Mouse (Mus musculus): ENCODE measurements at regions not wholly inside any gene's neighbourhood (a gene's known extent, or its start where the extent isn't known, plus 50 kb on each side); places are given as distances from the start of the nearest gene placed in this dataset.

- no peak for ATAC-seq (ENCODE audit: poor library complexity, severe bottlenecking)
Measured at GRCm38 (mm10) chr9:51379589-51379988, 50.9 kb upstream of the 1810046K07Rik start.

GRCm38 (mm10) chr9:51393921-51394320, 65.2 kb upstream of the 1810046K07Rik start:
- ATAC-seq (ENCODE audit: poor library complexity, severe bottlenecking): no peak

GRCm38 (mm10) chr9:51394372-51394771, 65.7 kb upstream of the 1810046K07Rik start:
- no peak for ATAC-seq (ENCODE audit: poor library complexity, severe bottlenecking)

GRCm38 (mm10) chr9:51396801-51397200, 68.1 kb upstream of the 1810046K07Rik start:
- no peak for ATAC-seq (ENCODE audit: poor library complexity, severe bottlenecking)

GRCm38 (mm10) chr9:51397589-51398220, 69.0 kb upstream of the 1810046K07Rik start:
- ATAC-seq (ENCODE audit: poor library complexity, severe bottlenecking): no peak

- no peak for ATAC-seq (ENCODE audit: poor library complexity, severe bottlenecking)
Measured at GRCm38 (mm10) chr9:51398886-51399285, 70.2 kb upstream of the 1810046K07Rik start.

GRCm38 (mm10) chr9:51399356-51399755, 70.6 kb upstream of the 1810046K07Rik start:
- ATAC-seq (ENCODE audit: poor library complexity, severe bottlenecking): no peak

GRCm38 (mm10) chr9:51401779-51402178, 73.1 kb upstream of the 1810046K07Rik start:
- ATAC-seq (ENCODE audit: poor library complexity, severe bottlenecking): peak; percentile 49

- ATAC-seq (ENCODE audit: poor library complexity, severe bottlenecking): no peak
Measured at GRCm38 (mm10) chr9:51407978-51408377, 79.3 kb upstream of the 1810046K07Rik start.

GRCm38 (mm10) chr9:51418923-51419482, 90.3 kb upstream of the 1810046K07Rik start:
- no peak for ATAC-seq (ENCODE audit: poor library complexity, severe bottlenecking)

GRCm38 (mm10) chr9:51422553-51422952, 93.8 kb upstream of the 1810046K07Rik start:
- ATAC-seq (ENCODE audit: poor library complexity, severe bottlenecking): no peak

- ATAC-seq (ENCODE audit: poor library complexity, severe bottlenecking): no peak
Measured at GRCm38 (mm10) chr9:51423341-51423740, 94.6 kb upstream of the 1810046K07Rik start.

GRCm38 (mm10) chr9:51430426-51430825, 101.7 kb upstream of the 1810046K07Rik start:
- no peak for ATAC-seq (ENCODE audit: poor library complexity, severe bottlenecking)

GRCm38 (mm10) chr9:51437130-51437529, 108.4 kb upstream of the 1810046K07Rik start:
- no peak for ATAC-seq (ENCODE audit: poor library complexity, severe bottlenecking)

- no peak for ATAC-seq (ENCODE audit: poor library complexity, severe bottlenecking)
Measured at GRCm38 (mm10) chr9:51441773-51442381, 113.2 kb upstream of the 1810046K07Rik start.

GRCm38 (mm10) chr9:51455690-51456089, 127.0 kb upstream of the 1810046K07Rik start:
- ATAC-seq (ENCODE audit: poor library complexity, severe bottlenecking): no peak

GRCm38 (mm10) chr9:51462463-51463024, 133.8 kb upstream of the 1810046K07Rik start:
- ATAC-seq (ENCODE audit: poor library complexity, severe bottlenecking): no peak

GRCm38 (mm10) chr9:51470031-51470430, 141.3 kb upstream of the 1810046K07Rik start:
- no peak for ATAC-seq (ENCODE audit: poor library complexity, severe bottlenecking)

GRCm38 (mm10) chr9:51476511-51477056, 147.9 kb upstream of the 1810046K07Rik start:
- ATAC-seq (ENCODE audit: poor library complexity, severe bottlenecking): no peak

GRCm38 (mm10) chr9:51487840-51488239, 159.1 kb upstream of the 1810046K07Rik start:
- no peak for ATAC-seq (ENCODE audit: poor library complexity, severe bottlenecking)

- ATAC-seq (ENCODE audit: poor library complexity, severe bottlenecking): no peak
Measured at GRCm38 (mm10) chr9:51507265-51507913, 178.7 kb upstream of the 1810046K07Rik start.
